Mouse (Mus musculus) cerebral cortex, adult 2 months (tissue): ENCODE data around the gene Capn1.

Experiments used
- WGBS: fragments of 180-500 bp; shearing (Covaris S2); methylation state at CpG from one replicate; pipeline ENCODE4 v1.1.7; 2018; 5-methylcytosine and 5-hydroxymethylcytosine counted together

The Capn1 gene

DNA sequence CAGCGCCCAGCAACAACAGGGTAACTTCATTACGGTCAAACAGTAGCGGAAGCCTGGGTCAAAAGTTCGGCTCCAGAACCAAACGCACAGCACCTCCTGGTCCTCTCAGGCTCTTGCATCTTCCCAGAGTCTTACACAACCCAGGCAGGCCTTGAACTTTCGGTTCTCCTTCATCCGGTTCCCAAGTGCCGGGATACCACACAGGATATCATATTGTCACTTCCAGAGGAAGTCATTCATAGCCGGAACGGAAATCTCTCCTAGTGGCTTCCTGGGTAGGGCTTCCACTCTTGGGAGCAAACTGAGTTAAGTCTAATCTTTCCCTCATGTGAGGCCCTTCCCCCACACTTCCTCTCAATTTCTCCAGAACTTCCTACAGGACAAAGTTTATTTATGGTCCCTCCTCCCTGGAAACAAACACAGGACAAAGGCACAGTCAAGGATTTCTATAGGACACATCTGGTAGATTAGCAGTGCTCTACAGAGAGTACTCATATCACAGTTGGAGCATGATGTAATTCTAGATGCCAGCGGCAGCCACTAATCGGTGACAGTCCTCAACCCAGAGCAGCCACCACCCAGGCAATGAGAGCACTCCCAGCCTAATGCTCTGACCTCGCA, 63.5 kb downstream of the Capn1 start:
- 84% methylated on average over 13 of the region's 13 CpGs for WGBS

DNA sequence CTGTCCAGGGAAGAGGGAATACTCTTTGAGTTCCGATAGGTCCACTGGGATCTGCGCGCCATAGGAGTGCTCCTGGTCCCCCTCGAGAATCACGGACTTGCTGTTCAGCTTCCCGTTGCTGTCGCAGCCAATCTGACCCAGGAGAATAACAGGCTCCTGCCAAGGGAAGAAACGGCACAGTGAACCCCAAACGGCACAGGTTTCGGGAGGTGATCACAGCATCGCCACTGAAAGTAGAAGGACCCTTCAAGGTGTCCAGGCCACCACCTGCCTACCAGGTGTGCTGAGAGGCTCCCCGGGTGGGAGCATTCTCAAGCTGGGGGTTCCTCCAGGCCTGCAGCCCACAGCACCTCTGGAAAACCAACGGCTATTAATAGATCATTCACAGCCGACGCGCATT, 64.1 kb downstream of the Capn1 start:
- 87% methylated on average over 16 of the region's 16 CpGs for WGBS

DNA sequence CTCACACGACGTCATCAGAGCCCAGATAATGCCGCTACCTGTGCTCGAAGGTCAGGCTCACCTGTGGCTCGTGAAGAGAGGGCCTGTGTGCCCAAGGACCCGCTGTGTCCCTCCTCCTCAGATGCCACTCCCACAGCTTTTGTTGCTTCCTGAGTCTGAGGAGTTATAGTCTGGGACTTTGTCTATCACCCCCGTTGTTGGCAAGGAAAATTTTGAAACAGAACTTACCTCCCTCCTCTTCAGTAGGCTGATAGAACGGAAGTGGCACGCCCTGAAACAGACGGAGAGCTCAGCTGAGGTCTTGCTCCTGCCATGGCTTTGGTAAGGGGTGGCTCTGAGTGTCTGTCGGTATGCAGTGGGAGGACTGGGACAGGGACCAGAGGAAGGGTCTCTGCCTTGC, 65.5 kb downstream of the Capn1 start:
- 94% methylated on average over 11 of the region's 11 CpGs for WGBS

DNA sequence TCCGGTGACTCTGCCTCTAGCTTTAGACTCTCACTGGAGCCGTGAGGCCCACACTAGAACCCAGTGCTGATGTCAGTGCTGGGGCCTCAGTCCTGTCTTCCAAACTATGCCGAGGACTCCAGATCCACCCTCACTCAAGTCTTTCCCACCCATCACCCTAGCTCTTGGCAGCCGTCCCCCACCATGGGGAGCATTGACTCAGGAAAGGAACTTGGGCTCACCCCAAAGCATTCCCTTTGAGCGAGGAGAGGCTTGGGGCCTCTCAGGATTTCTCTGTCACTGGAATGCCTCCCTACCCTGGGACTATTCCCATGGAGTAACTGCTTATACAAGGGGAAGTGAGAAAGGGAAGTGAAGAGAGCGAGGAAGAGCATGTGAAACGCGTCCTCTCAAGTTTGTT, 69.8 kb downstream of the Capn1 start:
- WGBS = 65% methylated on average over 8 of the region's 8 CpGs

DNA sequence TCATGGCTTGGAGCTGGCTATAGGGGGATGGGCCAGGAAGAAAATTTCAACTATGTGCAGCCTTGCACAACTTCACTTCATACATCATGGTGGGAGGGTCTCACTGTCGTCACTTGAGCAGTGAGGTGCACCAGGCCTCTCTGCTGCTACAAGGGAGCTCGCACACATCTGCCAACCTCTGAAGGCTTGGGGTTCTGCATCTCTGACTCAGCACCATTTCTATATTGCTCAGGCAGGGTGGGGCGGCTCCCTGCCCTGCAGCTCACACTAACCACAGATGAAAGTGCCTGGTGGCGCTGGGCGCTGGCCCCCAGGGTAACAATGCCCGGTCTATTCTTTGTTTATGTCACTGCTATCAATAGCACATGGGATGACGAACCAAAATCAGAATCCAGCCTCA, 70.7 kb downstream of the Capn1 start:
- 71% methylated on average over 7 of the region's 7 CpGs for WGBS

DNA sequence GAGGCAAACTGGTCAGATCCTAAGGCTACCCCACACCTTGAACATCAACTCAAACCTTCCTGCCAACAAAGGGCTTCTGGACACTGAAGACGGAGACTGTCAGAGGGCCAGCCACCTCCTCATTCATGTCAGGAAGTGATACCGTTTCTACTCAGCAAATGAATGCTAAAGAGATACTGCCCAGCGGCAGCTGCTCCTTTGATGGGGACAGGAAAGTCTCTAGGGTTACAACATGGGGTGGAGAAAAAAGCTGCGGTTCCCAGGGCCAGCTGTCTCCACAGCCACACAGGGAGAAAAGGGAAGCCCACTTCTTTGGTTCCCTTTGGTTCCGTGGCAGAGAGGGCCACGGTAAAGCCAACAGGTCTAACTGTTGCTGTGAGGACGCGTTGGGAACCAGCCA, 71.6 kb downstream of the Capn1 start:
- 57% methylated on average over 8 of the region's 8 CpGs for WGBS

DNA sequence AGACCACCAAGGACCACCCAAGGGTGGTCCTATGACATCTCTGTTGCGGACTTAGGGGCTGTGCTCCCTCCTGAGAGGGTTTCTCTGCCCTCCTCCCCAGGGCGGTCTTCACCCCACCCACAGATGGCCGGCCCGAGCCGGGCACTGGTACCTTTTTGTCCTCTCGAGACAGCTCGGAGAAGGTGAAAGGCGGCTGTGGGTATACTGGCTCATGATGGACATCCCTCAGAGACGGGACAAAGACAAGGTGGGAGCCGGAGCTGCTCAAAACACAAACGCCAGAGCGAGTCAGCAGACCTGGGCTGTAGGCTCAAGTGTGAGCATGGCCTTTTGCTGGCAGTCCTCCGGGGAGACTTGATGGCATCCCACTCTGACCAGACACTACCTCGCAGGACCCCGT, 72.3 kb downstream of the Capn1 start:
- WGBS = 96% methylated on average over 15 of the region's 15 CpGs

DNA sequence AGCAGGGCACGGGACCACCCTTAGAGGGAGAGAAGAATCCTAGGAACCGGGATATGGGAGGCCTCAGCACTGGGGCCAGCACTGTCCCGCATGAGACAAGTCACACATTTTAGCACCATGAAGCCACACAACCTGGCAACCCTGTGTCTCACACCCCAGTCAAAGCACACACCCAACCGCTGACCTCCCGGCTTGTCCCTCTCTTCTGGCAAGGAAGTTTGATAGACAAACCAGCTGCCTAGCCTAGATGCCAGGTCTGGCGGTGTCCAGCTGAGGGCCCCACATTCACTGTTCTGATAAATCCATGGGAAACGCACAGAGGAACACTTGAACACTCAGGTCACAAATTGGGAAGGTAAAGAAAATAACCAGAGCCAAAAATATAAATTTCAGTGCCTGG, 73.1 kb downstream of the Capn1 start:
- WGBS = 87% methylated on average over 7 of the region's 7 CpGs

DNA sequence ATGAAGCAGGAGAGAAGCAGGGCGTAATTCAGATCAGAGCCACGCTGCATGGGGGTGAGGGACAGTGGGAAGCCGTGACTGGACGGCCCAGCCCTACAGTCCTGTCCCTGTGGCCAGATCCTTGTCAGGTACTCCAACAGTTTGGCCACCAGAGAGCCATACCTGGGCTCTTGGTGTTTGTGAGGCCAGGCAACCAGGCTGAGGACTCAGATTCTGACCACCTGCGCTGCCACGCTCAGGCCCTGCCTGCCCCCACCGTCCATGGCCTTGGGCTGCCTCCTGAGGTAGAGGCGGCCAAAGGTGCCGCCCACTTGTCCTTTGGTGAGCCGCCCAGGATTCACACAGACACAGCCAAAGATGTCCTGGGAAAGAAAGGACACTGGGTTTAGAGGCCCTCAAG, 75.0 kb downstream of the Capn1 start:
- WGBS = 84% methylated on average over 10 of the region's 10 CpGs

DNA sequence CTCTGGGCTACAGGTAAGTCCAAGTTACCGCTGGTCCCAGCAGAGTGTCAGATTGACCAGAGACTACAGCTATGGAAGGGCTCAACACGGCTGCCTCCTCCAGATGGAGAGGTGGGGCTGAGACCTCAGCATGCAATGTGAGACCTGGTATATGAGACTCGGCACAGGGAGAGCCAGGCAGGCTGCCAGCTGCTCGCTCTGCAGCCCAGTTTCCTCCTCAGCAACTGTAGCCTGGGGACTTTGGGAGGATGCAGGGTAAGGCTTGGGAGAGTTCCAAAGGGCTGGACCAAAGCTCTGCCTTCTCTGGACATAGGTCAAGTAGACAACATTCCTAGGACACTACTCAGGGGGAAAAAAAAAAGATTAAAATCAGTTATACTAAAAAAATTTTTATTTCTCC, 75.5 kb downstream of the Capn1 start:
- 41% methylated on average over 4 of the region's 4 CpGs for WGBS

DNA sequence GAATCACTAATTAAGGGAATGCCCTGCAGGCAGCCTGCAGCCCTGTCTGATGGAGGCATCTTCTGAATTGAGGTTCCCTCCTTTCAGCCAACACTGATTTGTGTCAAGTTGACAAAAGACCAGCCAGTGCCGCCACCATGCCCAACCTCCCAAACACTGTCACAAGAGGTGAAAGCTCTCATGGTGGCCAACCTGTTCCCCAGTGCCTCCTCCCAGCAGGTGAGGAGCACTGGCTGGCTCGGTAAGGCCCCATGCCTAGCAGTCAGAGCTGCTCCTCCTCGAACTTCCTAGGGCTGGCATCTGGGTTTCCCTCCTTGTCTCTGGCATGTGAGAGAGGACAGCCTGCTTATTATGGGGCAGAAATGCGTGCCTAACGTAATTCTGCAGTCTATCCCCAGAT, 76.0 kb downstream of the Capn1 start:
- WGBS = 72% methylated on average over 5 of the region's 5 CpGs
